Mouse (Mus musculus): Measurements from ENCODE around the gene Etl4.
"Not testable (repeated sequence)": the region's sequence is repeated elsewhere in the genome, so short reads cannot be mapped to it uniquely, and the experiment has no call there.

The Etl4 gene

DNA sequence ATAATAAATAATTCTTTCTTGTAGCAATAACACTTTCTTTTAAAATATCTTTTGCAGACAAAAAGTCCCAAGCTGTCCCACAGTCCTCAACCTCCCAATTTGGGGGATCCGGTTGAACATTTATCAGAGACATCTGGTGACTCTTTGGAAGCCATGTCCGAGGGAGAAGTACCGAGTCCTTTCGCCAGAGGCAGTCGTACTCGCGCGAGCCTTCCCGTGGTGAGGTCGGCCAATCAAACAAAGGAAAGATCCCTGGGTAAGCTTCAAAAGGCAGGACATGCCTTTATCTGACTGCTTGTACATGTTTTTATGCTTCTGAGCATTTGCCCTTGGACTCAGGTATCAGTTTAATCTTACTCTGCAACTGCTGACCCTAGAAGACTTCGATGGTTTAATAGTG is 752.3 kb downstream of the Etl4 start:
- no peak for DNase-seq

DNA sequence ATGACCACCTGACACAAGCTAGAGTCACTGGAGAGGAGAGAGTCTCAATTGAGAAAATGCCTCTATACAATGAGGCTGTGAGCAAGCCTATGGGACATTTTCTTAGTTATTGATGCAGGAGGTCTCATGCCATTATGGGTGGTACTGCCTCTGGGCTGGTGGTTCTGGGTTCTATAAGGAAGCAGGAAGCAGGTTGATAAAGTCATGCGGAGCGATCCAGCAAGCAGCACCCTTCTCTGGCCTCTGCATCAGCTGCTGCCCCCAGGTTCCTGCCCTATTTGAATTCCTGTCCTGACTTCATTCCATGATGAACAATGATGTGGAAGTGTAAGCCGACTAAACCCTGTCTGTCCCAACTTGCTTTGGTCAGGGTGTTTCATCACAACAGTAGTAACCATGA is 753.1 kb downstream of the Etl4 start:
- no peak for DNase-seq

DNA sequence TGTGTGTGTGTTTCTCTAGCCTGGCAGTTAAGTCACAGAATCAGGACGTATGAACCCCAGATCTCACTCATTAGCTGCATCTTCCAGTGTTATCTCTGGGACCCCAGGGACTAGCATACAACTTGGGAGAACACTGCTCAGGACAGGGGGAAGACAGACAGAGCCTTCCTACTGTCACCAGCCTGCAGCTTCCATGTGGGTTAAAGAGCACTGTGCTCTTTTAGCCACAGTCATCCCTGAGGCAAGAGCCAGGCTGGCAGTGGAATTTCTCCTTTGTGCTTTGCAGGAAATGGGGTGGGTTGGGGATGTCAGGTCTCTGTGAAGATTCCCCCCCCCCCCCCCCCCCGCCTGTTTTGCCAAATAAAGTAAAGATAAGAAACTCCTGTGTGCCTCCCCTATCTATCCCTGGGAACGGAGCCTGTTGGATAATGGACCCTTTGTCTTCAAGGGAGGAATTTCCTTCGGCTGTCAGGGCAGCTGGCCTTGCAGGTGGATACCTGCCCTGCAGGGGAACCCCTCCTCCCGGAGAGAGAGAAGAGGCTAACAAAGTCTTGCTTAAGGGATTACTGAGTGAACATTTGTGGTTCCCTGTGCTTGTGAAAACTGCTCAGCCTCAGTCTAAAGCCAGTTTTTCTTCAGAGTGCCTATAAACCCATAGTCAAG is 755.9 kb downstream of the Etl4 start:
- DNase-seq: no peak

DNA sequence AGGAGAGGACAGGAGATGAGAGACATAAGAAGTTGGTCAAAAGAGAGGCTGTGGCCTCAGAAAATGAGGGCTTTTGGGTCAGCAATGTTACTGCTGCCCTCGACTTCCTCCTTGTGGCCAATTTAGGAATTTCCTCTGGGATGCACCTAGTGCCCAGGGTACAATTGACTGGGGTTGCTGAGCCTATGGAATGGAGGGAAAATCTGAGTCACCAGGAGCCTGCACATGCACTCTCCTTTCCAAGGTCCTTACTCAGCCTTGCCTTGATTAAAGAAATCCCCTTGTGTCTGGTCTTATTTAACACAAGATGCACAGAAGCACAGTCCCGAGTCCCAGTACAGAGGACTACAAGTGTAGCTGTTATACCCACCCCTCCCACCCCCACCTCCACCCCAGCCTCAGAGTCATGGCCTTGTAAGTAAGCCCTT is 756.5 kb downstream of the Etl4 start:
- DNase-seq: peak; percentile 19

DNA sequence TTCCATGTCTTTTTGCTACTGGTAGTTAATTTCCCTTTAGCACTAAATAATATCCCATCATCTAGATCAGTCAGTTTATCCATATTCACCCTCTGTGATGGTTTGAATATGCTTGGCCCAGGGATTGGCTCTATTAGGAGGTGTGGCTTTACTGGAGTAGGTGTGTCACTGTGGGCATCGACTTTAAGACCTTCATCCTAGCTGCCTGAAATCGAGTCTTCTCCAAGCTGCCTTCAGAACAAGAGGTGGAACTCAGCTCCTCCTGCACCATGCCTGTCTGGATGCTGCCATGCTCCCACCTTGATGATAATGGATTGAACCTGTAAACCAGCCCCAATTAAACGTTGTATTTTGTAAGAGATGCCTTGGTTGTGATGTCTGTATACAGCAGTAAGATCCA is 758.3 kb downstream of the Etl4 start:
- no peak for DNase-seq

DNA sequence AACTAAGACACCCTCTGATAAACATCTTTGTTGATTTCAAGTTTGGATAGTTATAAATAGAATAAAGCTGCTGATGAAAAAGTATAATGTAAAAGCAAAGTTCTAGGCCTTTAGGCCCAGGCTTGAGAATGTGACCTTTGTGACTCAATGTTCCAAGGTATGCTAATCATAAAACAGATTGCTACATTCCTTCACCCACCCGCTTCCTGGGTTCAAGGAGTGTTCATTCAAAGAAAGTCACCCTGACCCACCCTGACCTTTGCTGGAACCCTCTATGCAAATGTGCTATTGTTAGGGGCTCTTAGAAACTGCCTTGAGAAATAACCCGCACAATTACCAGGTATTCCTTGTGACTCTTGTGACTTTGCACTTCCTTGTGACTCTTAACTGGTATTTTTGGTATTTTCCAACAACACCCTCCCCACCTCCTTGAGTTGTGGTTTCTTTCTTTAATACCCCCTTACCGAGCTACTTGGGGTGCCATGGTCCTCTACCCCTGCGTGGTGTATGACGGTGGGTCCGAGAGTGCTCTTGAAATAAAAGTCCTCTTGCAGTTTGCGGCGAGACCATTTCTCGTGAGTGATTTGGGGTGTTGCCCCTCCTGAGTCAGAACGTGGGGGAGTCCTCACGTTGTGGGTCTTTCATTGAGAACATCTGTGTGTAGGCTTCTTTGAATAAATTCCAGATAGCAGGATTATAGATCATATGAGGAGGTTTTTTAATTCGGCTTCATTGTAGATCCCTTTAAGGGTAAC is 758.9 kb downstream of the Etl4 start:
- not testable (repeated sequence) for DNase-seq

DNA sequence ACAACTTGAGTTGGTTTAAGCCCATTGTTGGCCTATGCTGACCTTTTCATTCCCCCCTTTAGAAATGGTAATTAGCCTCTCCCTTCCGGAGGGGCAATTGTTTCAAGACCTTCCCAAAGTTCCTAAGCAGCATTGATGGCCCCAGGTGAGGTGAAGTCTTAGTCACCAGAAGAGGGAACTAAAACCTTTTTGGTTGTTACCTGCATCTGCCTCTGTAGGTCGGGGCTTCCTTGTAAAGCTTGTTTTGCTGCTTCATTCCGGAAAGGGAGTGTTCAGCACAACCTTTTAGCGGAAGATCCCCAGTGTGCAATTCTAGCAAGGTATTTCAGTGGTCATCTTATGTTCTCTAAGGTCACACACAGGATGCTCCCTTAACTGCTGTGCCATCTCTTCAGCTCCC is 759.8 kb downstream of the Etl4 start:
- no peak for DNase-seq

DNA sequence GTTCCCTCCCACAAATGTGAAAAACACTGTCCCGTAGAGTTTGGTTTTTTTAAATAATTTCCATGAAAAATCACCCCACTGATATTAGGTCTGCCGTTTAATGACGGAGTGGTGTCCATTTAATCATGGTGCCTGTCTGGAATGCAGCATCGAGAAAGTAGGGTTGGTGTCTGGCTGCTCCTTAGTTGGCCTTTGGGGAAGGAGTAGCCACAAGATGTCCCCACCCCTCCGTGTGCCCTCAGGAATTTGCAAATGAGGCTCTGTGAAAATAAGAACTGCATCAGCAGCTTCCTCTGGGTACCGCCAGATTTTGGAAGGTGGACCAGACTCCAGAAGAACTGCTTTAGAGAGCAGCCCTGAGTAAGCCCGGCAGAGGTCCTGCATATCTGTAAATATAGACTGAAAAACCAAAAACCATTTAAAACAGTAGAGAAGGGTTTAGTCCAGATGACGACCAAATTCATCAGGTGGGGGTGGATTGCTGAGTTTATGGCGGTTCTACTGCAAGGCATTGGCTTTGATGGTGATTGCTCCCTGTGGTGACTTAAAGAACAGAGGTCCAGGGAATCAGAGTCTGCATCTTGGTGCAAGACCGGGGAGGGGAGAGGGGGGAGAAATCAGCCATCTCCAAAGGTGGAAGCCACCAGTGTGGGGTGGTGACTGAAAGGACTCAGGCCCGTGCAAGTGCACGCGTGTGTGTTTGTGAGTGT is 762.1 kb downstream of the Etl4 start:
- no peak for DNase-seq

DNA sequence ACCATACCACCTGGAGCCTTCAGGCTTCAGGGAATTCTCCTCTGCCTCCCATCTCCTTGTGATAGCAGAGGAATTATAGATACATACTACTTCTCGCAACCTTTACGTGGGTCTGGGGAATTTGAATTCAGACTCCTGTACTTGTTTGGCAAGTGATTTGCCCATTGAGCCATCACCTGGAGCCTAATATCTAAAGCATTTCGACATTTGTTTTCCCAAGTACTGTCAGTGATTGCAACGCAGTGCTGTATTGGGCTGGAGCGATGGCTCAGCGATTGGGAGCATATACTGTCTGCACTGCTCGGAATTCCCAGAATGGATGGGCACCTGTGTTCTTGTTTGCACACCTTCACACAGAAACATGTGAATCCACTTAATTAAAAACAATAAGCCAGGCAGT is 762.7 kb downstream of the Etl4 start:
- DNase-seq: no peak

DNA sequence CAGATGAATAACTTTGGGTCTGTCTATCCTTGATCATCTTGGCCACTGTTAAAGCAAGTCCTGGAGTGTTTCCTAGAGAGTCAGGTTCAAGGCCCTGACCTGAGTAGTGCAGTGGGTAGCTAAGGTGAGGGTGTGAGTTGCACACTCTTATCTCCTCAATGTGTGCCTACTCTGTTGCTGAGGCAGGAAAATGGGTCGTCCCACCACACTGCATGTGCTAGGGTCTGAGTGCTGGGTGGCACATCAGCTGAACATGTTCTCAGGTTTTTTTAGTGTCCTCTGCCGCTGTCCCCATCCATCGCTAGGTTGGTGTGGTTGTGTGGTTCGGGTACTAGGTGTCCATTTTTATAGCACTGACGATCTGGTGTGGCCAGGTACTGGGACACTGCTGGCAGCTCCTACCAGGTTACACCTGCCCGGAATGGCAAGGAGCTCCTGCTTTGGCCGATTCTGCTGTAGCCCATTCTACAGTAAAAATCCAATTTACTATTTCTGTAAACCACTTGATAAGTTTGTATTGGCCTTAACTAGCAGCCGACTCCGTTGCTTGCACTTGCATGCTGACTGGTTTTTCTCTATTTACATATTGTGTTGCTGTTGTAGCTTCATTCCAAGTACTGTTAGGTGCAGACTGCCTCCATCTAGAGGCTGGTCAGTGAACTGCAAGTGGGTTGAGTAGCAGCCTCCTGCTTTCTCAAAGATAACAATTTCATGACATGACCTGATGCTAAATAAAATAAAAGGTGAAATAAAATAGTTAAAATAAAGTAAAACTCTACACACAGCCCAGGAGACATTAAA is 763.4 kb downstream of the Etl4 start:
- peak; percentile 33 for DNase-seq

DNA sequence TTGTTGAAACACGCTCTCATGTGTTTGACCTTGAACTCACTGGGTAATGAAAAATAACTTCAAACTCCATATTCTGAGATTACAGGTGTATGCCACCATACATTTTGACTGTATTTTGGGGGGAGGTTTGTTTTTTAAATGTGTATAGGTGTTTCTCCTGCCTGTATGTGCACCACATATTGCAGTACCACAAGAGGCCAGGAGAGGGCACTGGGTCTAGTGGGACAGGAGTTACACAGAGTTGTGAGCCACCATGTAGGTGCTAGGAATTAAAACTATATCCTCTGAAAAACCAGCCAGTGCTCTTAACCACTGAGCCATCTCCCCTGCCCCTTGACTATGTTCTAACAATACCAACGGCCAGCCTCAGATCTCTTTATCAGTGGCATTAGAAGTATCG is 766.8 kb downstream of the Etl4 start:
- DNase-seq: no peak

DNA sequence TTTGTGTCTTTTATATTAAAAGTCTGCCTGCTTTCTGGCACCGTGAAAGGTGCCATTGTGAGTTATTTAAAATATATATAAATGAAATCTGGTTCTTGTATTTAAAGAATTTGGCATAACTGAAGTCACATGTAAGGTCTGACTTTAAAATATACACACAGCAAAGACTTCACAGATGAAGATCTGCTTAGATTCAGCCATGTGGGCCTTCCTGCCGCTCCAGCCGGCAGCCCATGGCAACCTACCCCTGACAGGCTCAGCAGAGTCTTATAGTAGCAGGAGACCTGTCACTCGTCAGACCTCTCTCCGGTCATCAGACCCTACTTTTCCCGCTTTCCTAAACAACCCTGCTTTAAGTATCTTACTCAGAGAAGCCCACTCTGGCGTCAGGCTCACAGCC is 769.2 kb downstream of the Etl4 start:
- no peak for DNase-seq

DNA sequence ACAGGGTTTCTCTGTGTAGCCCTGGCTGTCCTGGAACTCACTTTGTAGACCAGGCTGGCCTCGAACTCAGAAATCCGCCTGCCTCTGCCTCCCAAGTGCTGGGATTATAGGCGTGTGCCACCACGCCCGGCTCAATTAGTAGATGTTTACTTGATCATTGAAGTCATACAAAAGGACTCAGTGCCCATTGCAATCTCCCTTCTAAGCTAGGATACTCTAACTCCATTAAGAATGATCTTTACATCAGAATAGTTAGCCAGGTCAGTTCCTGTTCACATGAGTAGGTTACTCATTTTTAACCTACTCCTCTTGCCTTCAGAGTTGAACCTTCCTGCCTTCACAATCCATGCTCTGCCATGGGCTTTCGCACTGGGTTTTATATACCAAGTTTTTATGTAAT is 772.6 kb downstream of the Etl4 start:
- DNase-seq: not testable (repeated sequence)

DNA sequence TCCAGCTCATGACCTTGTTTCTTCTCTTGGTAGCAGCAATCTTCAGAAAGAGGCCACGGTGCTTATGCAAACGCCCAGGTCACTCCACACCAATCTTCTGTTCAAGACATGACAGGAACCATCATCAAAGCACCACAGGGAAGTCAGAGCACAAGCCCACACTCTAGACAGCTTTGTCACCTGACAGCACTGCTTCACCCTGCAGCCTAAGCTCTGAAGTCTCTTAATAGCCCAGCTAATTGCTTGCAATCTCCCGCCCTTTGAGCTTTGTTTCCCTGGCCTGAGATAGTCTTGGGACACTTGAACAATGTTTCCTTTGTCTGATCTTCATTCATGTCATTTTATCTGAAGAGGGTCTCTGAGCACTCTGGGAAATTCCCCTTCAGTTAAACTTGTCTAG is 779.8 kb downstream of the Etl4 start:
- DNase-seq: no peak

DNA sequence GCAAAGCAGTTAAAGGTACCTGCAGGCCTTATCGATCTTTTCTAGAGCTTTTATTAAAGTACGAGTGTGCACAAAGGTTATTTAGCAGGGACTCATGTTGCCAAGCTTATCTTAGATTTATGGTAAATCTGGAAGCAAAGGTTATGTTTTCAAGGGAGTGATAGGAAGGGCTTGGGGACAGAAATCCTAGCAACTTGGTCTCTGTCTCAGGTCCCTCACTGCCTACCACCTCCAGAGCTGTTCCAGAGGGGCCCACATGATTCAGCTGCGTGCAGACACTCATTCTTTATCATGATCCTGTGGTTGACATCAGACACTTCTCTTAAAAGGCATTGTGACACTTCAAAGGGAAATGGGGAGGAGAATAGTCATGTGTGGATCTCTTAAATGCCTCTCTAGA is 783.3 kb downstream of the Etl4 start:
- no peak for DNase-seq

DNA sequence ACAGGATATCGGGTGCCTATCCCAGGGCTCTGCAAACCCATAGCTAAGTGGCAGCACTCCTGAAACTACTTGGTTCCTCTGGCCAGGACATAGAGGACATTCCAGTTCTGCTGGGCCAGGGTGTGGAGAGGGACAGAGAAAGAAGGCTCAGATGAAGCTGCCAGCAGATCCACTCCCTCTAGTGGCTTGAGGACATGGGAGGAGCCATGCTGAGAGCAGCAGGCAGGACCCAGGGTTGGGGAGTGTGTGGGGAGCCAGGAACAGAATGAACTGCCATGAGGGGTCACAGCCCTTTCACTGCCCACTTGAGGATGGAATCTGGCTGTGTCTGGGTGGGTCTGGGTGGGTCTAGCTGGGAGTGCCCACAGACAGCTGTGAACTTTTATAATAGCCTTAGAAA is 784.2 kb downstream of the Etl4 start:
- no peak for DNase-seq

DNA sequence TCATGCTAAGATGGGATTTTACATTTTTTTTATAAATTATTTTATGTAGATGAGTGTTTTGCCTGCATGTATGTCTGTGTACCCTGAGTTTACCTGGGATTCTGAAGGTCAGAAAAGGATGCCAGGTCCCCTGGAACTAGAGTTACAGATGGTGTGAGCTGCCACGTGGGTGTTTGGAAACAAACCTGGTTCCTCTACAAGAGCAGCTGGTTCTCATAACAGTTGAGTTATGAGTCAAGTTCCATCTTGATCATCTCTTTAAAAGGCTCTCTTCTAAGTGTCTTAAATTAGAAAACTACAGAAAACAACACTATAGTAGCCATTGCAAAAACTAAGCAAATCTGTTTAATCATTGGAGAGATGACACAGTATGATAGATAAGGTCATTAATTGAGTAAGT is 788.1 kb downstream of the Etl4 start:
- no peak for DNase-seq

DNA sequence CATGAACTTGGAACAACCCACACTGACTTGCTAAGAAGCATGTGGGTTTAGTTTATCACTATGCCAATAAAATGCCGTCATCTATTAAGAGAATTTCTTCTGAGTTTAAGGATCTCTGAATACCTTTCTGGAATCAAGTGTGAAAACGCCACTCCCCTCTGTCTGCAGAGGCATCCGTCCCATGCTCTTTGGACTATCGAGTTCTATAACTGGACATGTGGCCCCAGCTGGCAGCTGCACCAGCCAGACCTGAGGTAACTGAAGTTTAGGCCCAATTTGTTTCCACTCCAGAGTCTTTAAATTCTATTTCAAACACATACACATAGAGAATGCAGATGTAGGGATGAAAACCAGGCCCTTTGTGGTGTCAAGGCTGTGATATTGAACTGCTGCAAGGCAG is 795.5 kb downstream of the Etl4 start:
- DNase-seq: no peak

DNA sequence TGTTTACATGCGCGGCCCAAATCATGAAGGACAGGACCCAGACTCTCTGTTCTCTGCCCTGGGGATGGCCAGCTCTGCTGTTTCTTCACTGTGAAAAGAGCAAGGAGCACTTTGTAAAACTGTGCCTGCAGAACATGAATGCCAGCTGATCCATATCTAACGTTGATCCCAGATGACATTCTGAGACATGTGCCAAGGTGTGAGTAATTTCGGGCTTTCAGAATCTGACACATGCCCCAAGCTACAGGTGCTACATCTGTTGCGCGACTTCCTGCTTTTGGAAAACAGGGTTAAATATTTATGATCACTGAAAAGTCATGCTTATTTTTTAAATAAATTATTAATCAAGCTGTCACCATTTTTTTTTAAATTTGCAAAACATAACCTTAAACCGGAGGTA is 801.0 kb downstream of the Etl4 start:
- no peak for DNase-seq

DNA sequence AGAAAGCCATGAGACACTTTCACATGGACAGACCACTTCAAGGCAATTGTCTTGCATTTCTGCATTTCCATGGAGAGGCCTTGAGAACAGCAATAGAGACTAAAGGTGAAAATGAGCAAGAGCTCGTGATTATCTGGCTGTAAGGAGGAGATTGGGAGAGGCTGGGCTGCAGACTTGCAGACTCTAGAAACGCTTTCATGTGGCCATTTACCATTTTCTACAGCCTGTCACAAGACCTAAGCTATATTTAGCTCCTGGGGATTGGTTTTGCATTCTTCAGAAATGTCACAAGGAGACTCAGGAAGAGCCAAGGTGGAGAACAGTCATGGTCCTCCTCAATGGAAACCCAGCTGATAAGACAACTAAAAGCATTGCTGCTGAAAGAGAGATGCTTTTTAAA is 801.4 kb downstream of the Etl4 start:
- no peak for DNase-seq

DNA sequence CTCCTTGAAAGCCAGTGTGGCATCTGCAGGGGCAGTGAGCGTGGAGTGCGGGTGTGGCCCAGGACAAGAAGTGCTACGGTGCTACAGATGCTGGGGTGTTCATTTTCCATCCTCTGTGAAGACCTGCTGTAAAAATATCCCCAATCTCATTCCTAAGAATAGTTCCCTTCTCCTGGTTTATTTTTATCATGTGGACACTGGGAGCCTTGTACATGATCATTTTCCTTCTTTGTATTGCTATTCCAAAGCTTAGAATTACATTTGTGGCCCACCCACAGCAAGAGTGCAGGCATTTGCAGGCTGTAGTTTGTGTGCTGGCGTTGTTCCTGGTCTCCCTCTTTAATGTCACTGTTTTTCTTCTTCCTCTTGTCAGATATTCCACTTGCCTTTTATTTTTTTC is 809.5 kb downstream of the Etl4 start:
- no peak for DNase-seq

DNA sequence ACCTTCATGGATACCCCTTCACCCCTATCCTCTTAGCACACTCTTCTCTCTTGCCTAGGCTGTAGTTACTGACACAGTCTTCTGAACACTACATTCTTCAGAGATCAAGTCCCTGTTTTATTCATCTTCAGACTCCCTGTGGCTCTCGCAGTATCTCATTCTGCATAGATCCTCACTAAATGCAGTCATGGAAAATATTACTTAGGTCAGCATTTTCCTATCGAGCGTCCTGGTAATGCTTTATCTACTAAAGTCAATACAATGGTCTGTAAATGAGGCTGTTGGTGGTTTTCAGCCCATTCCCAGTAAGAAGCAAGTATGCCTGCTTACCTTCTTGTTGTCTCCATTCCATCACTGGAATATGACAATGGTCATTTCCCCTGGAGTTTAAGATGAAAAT is 811.5 kb downstream of the Etl4 start:
- no peak for DNase-seq

Measured in kidney, adult 11 months (tissue).